Mouse (Mus musculus) large intestine, adult 2 months (tissue): ENCODE measurements at regions not wholly inside any gene's neighbourhood (a gene's known extent, or its start where the extent isn't known, plus 50 kb on each side); places are given as distances from the start of the nearest gene placed in this dataset.
"Not testable (repeated sequence)": the region's sequence is repeated elsewhere in the genome, so short reads cannot be mapped to it uniquely, and the experiment has no call there.

Experiments
- DNase-seq: peaks from one replicate; pipeline ENCODE4 v3.0.0-alpha.2; 2012; ENCODE audit warnings: low read depth, low spot score
- WGBS: fragments of 180-500 bp; shearing (Covaris S2); methylation state at CpG from one replicate; pipeline ENCODE4 v1.1.7; 2018; 5-methylcytosine and 5-hydroxymethylcytosine counted together

DNA sequence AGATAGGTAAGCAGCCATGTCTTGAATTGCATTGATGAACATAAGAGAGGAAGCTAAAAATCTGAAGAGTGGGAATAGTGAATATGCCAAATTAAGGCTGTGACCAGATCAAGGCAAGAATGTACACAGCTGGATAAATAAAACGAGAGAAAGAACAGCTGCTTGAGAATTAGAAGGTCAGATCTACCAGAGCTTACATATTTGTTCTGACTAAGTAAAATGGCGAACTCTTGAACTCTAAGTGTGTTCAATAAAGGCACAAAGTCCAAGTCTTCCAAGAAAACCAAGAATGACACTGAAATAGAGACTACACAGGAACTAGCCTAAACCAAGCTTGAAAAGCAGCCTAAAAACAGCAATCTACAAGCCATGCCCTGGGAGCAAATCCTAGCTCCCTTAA lies 533.8 kb downstream of the Cypt12 start:
- no peak for DNase-seq
- 37% methylated on average over 2 of the region's 2 CpGs for WGBS

DNA sequence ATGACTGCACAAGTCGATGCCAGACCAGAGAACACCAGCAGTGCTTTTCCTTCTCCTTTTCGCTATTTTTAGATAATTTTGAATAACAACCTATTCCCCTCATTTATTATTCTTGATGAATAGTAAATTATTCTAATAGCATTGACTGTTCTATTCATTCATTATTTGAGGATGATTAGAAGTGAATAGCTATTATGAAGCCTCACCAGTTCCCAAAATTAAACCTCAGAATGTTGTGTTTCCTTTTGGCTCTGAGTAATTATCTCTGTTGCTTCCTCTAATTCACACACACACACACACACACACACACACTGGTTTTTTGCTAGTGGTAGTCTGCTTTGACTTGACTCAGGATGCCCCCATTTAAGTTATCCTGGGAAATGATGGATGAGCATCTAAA lies 540.7 kb downstream of the Cypt12 start:
- WGBS: 80% methylated on average over 2 of the region's 2 CpGs
- no peak for DNase-seq

GRCm38 (mm10) chr3:18522562-18522961 lies 574.4 kb downstream of the Cypt12 start:
- DNase-seq: no peak
- 81% methylated on average over 3 of the region's 3 CpGs for WGBS

GRCm38 (mm10) chr3:18524011-18524410 lies 575.8 kb downstream of the Cypt12 start:
- no peak for DNase-seq
- WGBS: 61% methylated on average over 2 of the region's 2 CpGs

DNA sequence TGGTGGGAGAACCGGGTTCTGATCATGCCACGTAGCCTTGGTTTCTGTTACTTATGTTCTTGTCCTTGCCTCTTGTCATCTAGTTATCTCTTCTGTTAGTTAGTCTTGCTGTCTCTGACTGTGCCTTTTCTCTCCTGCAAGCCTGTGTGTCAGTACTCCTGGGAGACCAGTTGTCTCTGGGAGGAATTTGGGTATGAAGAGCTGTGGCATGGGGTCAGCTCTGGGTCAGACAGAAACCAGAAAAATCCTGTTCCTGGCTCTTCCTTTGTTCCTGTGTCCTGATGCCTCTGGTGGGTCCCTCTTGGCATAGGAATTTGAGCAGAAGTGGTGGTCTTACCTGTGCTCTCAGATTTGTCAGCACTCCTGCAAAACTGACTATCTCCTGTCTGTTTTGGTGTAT lies 609.0 kb downstream of the Cypt12 start:
- WGBS: 91% methylated on average over 2 of the region's 2 CpGs
- no peak for DNase-seq

GRCm38 (mm10) chr3:18560282-18560785 lies 612.1 kb downstream of the Cypt12 start:
- WGBS: 50% methylated on average over 4 of the region's 4 CpGs
- DNase-seq: no peak

DNA sequence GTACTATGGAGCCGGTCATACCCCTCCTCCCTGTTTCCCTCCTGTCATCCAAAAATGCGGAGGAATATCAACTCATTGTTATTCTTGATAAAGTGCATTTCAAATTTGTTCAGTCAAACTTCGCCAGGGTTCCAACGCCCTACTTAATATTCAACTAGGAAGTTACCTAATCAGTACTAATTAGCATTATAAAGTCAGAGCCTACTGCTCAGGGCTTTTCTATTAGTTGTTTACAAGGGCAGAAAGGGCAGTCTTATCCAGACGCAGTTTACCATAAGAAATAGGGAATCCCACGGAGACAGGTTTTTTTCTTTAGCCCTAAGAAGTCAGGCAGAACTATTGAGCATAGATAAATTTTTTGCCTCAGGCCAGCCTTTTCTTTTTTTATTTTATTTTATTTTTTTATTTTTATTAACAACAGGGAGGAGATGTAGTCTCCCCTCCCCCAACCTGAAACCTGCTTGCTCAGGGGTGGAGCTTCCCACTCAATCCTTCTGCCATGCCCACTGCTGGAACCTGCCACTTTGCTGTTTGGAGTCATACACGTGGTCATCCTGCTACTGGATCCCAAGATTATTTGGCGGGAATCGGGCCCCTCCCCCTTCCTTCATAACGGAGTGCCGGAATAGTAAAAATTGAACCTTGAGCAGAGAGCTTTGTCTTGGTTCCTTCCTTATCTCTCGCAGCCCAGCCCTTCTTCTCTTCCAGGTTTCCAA lies 632.9 kb downstream of the Cypt12 start:
- not testable (repeated sequence) for DNase-seq
- WGBS: 73% methylated on average over 12 of the region's 12 CpGs

GRCm38 (mm10) chr3:18620608-18621007 lies 672.4 kb downstream of the Cypt12 start:
- 55% methylated on average over 7 of the region's 7 CpGs for WGBS

GRCm38 (mm10) chr3:18623831-18624304 lies 675.7 kb downstream of the Cypt12 start:
- DNase-seq: peak; percentile 18
- 4% methylated on average over 4 of the region's 4 CpGs for WGBS

More at GRCm38 (mm10) chr3:18620608-18621007, 672.4 kb downstream of the Cypt12 start:
- no peak for DNase-seq

- DNase-seq: peak; percentile 22
- 4% methylated on average over 10 of the region's 10 CpGs for WGBS
Observed at GRCm38 (mm10) chr3:18624381-18625145, 676.4 kb downstream of the Cypt12 start.

DNA sequence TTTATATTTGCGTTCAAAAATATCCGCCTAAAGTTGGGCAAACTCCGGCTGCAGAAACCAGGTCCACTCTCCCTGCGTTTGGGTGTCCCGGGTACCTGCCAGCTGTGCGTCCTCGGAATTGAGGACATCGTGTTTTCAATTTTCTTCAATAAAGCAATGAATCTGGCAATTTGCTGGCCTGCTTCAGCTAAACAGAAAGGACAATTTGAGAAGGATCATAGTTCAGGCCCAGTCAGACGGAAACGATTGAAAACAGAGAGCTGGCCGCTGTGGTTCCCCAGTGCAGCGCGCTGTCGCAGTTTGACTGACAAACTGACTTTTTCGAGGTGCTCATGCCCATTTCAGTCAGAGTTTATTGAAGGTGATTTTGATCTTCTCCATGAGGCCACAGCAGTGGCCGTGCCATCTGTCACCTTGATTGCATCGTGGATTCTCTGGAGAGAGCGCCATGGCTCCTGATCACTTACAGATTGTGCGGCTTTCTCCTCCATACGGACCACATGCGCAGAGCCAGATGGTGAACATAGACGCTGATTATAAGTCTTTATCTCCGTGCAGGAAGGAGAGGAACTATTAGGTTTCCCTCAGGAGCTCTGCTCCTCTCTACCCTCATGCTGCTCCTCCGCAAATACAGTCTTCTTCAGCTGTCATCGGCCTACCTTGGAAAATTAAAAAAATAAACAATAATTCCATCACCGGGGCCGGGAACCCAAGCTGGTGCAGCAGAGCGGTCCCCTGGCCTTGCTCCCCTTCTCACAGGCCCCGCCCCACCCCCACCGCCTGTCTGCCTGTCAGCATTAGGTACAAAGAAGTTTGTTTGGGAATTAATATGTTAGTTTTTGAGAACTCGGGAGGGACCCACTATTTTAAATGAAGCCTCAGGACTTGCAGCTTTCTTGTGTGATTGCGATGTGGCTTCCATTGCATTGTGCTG lies 677.5 kb downstream of the Cypt12 start:
- DNase-seq: peak; percentile 14
- WGBS: 24% methylated on average over 32 of the region's 32 CpGs

- DNase-seq: no peak
- 76% methylated on average over 6 of the region's 6 CpGs for WGBS
Observed at GRCm38 (mm10) chr3:18626375-18626774, 678.2 kb downstream of the Cypt12 start.

DNA sequence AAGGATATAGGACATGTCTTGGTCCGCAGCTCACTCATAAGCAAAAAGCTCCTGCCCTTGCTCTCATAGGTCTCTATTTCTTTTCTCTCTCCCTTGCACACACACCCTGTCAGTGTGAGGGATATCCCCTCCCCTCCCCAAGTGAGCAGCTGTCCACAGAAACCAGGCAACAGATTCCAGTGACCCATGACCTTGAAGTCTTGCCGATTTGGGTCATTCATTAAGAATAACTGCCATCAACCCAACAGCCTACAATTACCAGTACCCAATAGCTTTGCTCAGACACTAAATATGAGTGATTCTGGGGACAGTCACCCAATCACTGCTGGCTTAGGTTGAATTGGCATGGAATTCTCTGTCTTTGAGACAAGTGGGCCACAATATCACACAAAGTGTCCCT lies 678.6 kb downstream of the Cypt12 start:
- 78% methylated on average over 2 of the region's 2 CpGs for WGBS
- no peak for DNase-seq

- DNase-seq: no peak
- WGBS: 94% methylated on average over 2 of the region's 2 CpGs
Observed at GRCm38 (mm10) chr3:18629233-18629632, 681.0 kb downstream of the Cypt12 start.

DNA sequence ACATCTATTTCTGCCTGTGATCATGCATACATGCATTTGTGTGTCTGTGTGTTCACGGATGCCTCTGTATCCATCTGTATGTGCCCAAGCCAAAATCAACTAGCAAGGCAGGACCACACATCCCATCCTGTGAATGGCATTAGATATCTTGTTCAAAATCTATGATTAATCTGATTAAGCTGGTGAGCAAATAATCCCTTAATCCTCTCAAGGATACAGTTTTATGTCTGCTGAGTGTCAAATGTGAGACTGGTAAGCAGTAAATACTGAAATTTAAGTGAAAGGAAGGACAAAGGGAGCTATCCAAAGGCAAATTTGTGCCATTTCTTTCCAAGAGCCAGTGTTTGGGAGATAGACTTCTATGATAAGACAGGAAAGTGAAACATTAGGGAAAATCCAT lies 683.4 kb downstream of the Cypt12 start:
- WGBS: 89% methylated on average over 1 of the region's 1 CpGs
- no peak for DNase-seq

- no peak for DNase-seq
Observed at GRCm38 (mm10) chr3:18634855-18635254, 686.6 kb downstream of the Cypt12 start.

GRCm38 (mm10) chr3:18637553-18637952 lies 689.3 kb downstream of the Cypt12 start:
- DNase-seq: no peak

- 75% methylated on average over 5 of the region's 5 CpGs for WGBS
- no peak for DNase-seq
Observed at GRCm38 (mm10) chr3:18640286-18640685, 692.1 kb downstream of the Cypt12 start.

DNA sequence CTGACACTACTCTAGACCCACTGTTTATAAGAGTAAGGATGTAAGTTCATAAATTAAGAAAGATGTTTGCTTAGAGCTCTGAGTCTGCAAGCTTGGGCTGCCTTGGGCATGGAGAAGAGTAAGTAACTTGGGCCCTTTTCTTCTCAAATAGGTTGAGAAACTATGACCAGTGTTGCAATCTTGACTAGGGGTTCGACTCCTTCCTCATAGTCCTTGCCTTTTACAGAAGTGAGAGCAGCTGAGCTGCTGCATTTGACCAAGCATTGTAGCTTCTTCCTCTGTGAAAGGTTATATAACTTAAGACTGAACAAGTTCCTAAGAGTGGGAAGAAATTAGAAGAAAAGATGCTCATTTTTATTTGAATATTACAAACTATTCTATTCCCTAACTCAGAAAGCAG lies 693.5 kb downstream of the Cypt12 start:
- WGBS: 70% methylated on average over 1 of the region's 1 CpGs
- no peak for DNase-seq
